Comparison of ENCODE assay signal across 8 mouse cellular contexts in genomic region chr8:125950007-125950940, GRCm38 (mm10). TPM values are rescaled to one million over a fixed set of nuclear protein-coding genes. Genes with fewer than 3 reads are reported as not detected.
DNase-seq lines count a peak whose midpoint lies in the region; ATAC-seq and TF ChIP-seq lines count a peak whose summit lies in the region.

No protein-coding gene starts in this region.

- H3K4me1 ChIP-seq in embryonic facial prominence, embryonic 13.5 days, result no peaks in the 10 kb centered on the region
- H3K4me1 ChIP-seq in limb, embryonic 10.5 days, result no peaks in the 10 kb centered on the region
- H3K4me1 ChIP-seq in midbrain, embryonic 15.5 days, result 0 out of 2 replicates have a peak, but pooled peaks cover 3% of the 10 kb centered on the region
- no peaks in the 10 kb centered on the region for H3K4me1 ChIP-seq in spleen, adult 2 months (ENCODE audit: control insufficient read depth, insufficient read depth, insufficient read length)

- no peak overlapping the region for H3K9ac ChIP-seq in embryonic facial prominence, embryonic 13.5 days
- H3K9ac ChIP-seq in midbrain, embryonic 15.5 days, result no peak overlapping the region

- peak; percentile 45; the same call in 1 of the 2 replicates for ATAC-seq in embryonic facial prominence, embryonic 13.5 days (ENCODE audit: insufficient number of reproducible peaks, insufficient read depth, low FRiP score, low TSS enrichment, low read depth)
- peak; percentile 80 for ATAC-seq in midbrain, embryonic 15.5 days (replicated peaks)

- H3K27me3 ChIP-seq in embryonic facial prominence, embryonic 13.5 days, result peaks cover 7% of the 10 kb centered on the region; the same call in 1 of the 2 replicates
- 0 out of 2 replicates have a peak, but pooled peaks cover 4% of the 10 kb centered on the region for H3K27me3 ChIP-seq in limb, embryonic 10.5 days (ENCODE audit: low read depth, poor library complexity, severe bottlenecking)
- H3K27me3 ChIP-seq in midbrain, embryonic 15.5 days (replicated peaks), result peaks cover 5% of the 10 kb centered on the region; the same call in 1 of the 2 replicates
- no peaks in the 10 kb centered on the region for H3K27me3 ChIP-seq in spleen, adult 2 months (ENCODE audit: control insufficient read depth, insufficient read depth, low read length)

- WGBS in embryonic facial prominence, embryonic 13.5 days, result 22% methylated on average over 23 of the region's 23 CpGs
- WGBS in limb, embryonic 10.5 days, result 26% methylated on average over 23 of the region's 23 CpGs
- 27% methylated on average over 23 of the region's 23 CpGs for WGBS in midbrain, embryonic 15.5 days
- 22% methylated on average over 23 of the region's 23 CpGs for WGBS in spleen, adult 2 months

- TF ChIP-seq POLR2A in spleen, adult 2 months (IDR thresholded peaks at IDR 0.05; ENCODE audit: low read depth, low read length), result no peak

- H3K9me3 ChIP-seq in embryonic facial prominence, embryonic 13.5 days, result no peaks in the 10 kb centered on the region
- no peaks in the 10 kb centered on the region for H3K9me3 ChIP-seq in limb, embryonic 10.5 days (replicated peaks)
- no peaks in the 10 kb centered on the region for H3K9me3 ChIP-seq in midbrain, embryonic 15.5 days

- H3K36me3 ChIP-seq in embryonic facial prominence, embryonic 13.5 days, result no peaks in the 10 kb centered on the region
- H3K36me3 ChIP-seq in limb, embryonic 10.5 days, result no peaks in the 10 kb centered on the region
- no peaks in the 10 kb centered on the region for H3K36me3 ChIP-seq in midbrain, embryonic 15.5 days (replicated peaks)
- H3K36me3 ChIP-seq in spleen, adult 2 months (ENCODE audit: control insufficient read depth, insufficient read depth, low read length), result no peaks in the 10 kb centered on the region

- peak; percentile 37 for DNase-seq in 3134 (ENCODE audit: extremely low read depth, insufficient read length, low spot score)
- DNase-seq in adrenal gland, postnatal 36 days, result peak; percentile 81 to 82
- DNase-seq in heart, adult 18-20 months, result peak; percentile 85 to 87
- peak; percentile 77 for DNase-seq in kidney, adult 18-20 months
- DNase-seq in limb, embryonic 10.5 days (ENCODE audit: low spot score), result peak; percentile 87
- peak; percentile 49 to 71 for DNase-seq in spleen, adult 2 months (ENCODE audit: low read depth in 1 of 2, low spot score in 2 of 2)

- no peak overlapping the region for H3K4me2 ChIP-seq in embryonic facial prominence, embryonic 13.5 days
- H3K4me2 ChIP-seq in midbrain, embryonic 15.5 days, result peak overlapping the region; percentile 25; the same call in 1 of the 2 replicates

- H3K27ac ChIP-seq in embryonic facial prominence, embryonic 13.5 days, result no peak overlapping the region
- H3K27ac ChIP-seq in limb, embryonic 10.5 days, result no peak overlapping the region
- H3K27ac ChIP-seq in midbrain, embryonic 15.5 days, result 0 out of 2 replicates have a peak overlapping the region, but pooled peaks have one; percentile 43
- no peak overlapping the region for H3K27ac ChIP-seq in spleen, adult 2 months (ENCODE audit: insufficient read depth, low read length)

- peak; percentile 80; the same call in 1 of the 2 replicates for TF ChIP-seq CTCF in spleen, adult 2 months (IDR thresholded peaks at IDR 0.05; ENCODE audit: extremely low read depth, insufficient read depth, insufficient read length, insufficient replicate concordance)

- no peak overlapping the region for H3K4me3 ChIP-seq in embryonic facial prominence, embryonic 13.5 days
- no peak overlapping the region for H3K4me3 ChIP-seq in limb, embryonic 10.5 days
- no peak overlapping the region for H3K4me3 ChIP-seq in midbrain, embryonic 15.5 days
- H3K4me3 ChIP-seq in spleen, adult 2 months (ENCODE audit: extremely low read depth, insufficient read depth, insufficient read length), result no peak overlapping the region

RNA-seq across cellular contexts. Expression of gene Map3k21, which starts 40.0 kb away (rescaled TPM):
- total RNA-seq in adrenal gland, postnatal 36 days (2021), result 1 to 10 TPM in 1 of 2 experiments, under 1 TPM in 1; 0.70 to 2.7 TPM
- 0.10 and 0.14 TPM in 2 replicates for polyA plus RNA-seq in embryonic facial prominence, embryonic 13.5 days (2015; fragmentation: Nextera tagmentation; extraction: Ambion mirVana)
- under 1 TPM; 0.67 to 0.89 TPM for total RNA-seq in heart, adult 18-20 months (2021)
- 0.03 and 0.04 TPM in 2 replicates for polyA plus RNA-seq in limb, embryonic 10.5 days (2016; fragmentation: Nextera tagmentation; extraction: Ambion mirVana)
- 0.60 and 0.72 TPM in 2 replicates for polyA plus RNA-seq in midbrain, embryonic 15.5 days (2015; fragmentation: Nextera tagmentation; extraction: Ambion mirVana)
- polyA plus RNA-seq in spleen, adult 2 months (2012; rRNA removed), result 0.02 and 0.06 TPM in 2 replicates

RNA-seq across cellular contexts. Expression of gene Kcnk1, which starts 44.7 kb away (rescaled TPM):
- total RNA-seq in adrenal gland, postnatal 36 days (2021), result 1 to 10 TPM; 1.3 to 4.8 TPM
- 19.8 and 22.2 TPM in 2 replicates for polyA plus RNA-seq in embryonic facial prominence, embryonic 13.5 days (2015; fragmentation: Nextera tagmentation; extraction: Ambion mirVana)
- 1 to 10 TPM in 1 of 2 experiments, under 1 TPM in 1; 0.45 to 1.0 TPM for total RNA-seq in heart, adult 18-20 months (2021)
- polyA plus RNA-seq in limb, embryonic 10.5 days (2016; fragmentation: Nextera tagmentation; extraction: Ambion mirVana), result 9.2 and 10.1 TPM in 2 replicates
- polyA plus RNA-seq in midbrain, embryonic 15.5 days (2015; fragmentation: Nextera tagmentation; extraction: Ambion mirVana), result 17.9 and 18.6 TPM in 2 replicates
- polyA plus RNA-seq in spleen, adult 2 months (2012; rRNA removed), result 0.85 and 1.0 TPM in 2 replicates

RNA-seq across cellular contexts. Expression of gene Pcnx2, which starts 52.2 kb away (rescaled TPM):
- total RNA-seq in adrenal gland, postnatal 36 days (2021), result under 1 TPM; 0.33 to 0.43 TPM
- 0.17 and 0.37 TPM in 2 replicates for polyA plus RNA-seq in embryonic facial prominence, embryonic 13.5 days (2015; fragmentation: Nextera tagmentation; extraction: Ambion mirVana)
- total RNA-seq in heart, adult 18-20 months (2021), result under 1 TPM; 0.50 to 0.80 TPM
- 0.05 TPM in 1 of 2 replicates, not detected in the other for polyA plus RNA-seq in limb, embryonic 10.5 days (2016; fragmentation: Nextera tagmentation; extraction: Ambion mirVana)
- 6.2 and 7.5 TPM in 2 replicates for polyA plus RNA-seq in midbrain, embryonic 15.5 days (2015; fragmentation: Nextera tagmentation; extraction: Ambion mirVana)
- 0.20 and 0.36 TPM in 2 replicates for polyA plus RNA-seq in spleen, adult 2 months (2012; rRNA removed)

Comparison
In these comparisons a context has a peak if more than half of its experiments do, and no peak if none do; other contexts are left out.
1. DNase-seq: peak in every context shown above with its lines; median percentile 87 in limb, embryonic 10.5 days; 86 in heart, adult 18-20 months; 82 in adrenal gland, postnatal 36 days; 77 in kidney, adult 18-20 months; 60 in spleen, adult 2 months; 37 in 3134.